Mouse (Mus musculus) embryonic fibroblast, embryonic 13.5 days (primary cell): ENCODE data around the gene Tusc2.

Experiments used
- CTCF ChIP-seq: IDR thresholded peaks from 2 replicates; pipeline ENCODE4 v1.5.1; 2011; ENCODE audit warnings: mild to moderate bottlenecking, control low read depth, low read length, moderate library complexity, borderline replicate concordance; ENCODE audit not compliant: insufficient read depth
- POLR2A ChIP-seq: IDR thresholded peaks from 2 replicates; pipeline ENCODE4 v1.6.1; 2011; ENCODE audit warnings: low read depth, mild to moderate bottlenecking, control low read depth, low read length, moderate library complexity

DNA sequence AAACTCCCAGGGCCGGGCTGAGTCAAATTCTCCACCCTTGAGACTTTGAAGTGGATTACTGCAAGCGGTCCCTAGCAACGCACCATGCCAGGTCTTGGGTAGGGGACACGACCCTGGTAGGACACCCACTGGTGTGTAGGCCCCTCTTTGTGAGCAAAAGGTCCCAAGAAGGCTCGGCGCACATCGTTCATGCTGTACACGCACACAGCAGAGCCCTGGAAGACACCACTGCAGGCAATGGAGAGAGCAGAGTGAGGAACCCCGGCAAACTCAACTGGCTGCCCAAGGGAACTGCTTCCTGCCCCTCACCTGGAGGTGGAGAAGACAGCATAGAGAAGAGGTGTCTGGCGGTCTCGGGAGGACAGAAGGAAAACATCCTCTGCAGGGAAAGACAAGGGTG, 38.2 kb downstream of the Tusc2 start:
- TF ChIP-seq POLR2A (no peak), CTCF (no peak)
